Mouse (Mus musculus) cerebral cortex, adult 2 months (tissue): ENCODE measurements around the gene Epb41l3.

Source experiments
- WGBS: fragments of 180-500 bp; shearing (Covaris S2); methylation state at CpG from one replicate; pipeline ENCODE4 v1.1.7; 2018; 5-methylcytosine and 5-hydroxymethylcytosine counted together

The Epb41l3 gene

DNA sequence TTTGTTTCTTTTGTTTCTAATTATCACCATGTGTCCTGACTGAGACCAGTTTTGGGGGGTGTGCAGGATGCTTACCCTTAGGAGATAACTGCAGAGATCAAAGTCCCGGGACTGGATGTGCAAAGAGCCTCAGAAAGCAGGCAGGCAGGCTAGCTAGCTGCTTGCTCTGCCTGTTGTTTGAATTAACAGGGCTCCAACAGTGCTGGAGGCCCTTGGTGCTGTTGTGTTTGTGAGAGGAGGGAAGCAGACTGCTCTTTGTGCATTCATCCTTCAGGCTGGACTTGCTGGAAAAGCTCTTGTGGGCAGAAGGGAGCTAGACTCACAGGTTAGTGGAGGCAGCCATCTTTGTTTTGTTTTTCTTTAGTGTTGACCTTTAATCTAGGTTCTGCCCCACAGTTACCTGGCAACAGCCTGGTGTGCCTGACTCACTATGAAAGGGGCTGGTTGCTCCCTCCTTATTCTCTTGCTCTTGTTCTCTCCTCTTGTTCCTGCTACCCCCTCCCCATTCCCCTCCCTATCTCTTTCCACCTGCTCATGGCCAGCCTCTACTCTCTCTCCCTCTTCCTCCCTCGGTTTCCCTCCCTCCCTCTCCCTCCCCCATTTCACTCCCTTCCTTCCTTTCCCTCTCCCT, 117.5 kb downstream of the Epb41l3 start:
- 32% methylated on average over 2 of the region's 2 CpGs for WGBS

DNA sequence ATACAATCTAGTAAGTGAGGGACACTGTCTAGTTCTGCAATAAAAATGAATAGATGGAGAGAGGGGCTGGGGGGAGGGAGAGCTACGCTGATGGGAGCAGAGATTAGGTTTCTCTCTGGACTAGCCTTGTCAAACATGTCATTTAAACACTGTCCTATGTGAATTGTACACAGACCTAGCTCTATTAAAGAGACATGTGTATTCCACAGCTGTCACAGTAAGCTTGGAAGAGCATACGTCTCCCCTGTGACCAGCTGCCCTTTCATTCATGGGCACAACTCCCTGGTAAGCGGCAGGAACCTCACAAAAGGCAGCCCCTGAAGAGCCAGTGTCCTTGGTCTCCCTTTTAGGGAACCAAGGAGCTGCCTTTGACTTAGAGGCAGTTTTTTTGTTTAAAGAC, 119.1 kb downstream of the Epb41l3 start:
- 74% methylated on average over 3 of the region's 3 CpGs for WGBS

DNA sequence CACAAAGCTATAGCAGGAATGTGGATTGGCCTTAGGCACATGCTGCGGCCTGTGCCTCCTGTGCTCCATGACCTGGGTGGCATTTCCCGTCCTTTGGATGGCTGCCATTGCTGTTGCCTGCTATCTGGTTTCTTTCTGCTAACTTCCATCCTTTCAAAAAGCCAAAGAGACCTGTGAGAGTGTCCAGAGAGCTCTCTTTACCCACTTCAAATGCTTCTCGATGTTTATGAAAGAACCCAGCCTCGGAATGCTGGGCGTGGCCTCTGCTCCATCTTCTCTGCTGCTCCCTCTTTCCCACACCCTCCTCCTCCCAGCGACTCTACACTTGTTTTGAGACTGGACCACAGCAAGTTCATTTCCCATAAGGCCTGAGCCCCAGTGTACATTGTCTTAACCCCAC, 120.3 kb downstream of the Epb41l3 start:
- 87% methylated on average over 6 of the region's 6 CpGs for WGBS

DNA sequence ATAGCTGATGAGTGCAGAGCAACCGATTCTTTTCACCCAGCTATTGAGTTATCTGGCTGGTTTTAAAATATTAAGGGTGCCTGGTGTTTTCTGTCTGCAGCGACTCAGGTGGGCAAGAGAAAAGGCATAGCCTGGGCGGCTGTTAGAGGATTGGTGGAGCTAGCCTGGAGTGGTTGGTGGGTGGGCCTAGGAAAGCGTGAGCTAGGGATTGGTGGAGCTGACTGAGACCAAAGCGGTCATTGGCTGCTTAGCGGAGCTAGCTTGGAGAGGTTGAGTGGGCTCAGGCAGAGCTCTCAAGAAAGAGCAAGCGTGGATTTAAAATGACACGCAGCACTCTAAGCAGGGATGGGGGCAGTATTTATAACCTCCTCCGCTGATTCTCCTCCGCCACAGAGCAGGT, 121.2 kb downstream of the Epb41l3 start:
- WGBS, result 77% methylated on average over 10 of the region's 10 CpGs

DNA sequence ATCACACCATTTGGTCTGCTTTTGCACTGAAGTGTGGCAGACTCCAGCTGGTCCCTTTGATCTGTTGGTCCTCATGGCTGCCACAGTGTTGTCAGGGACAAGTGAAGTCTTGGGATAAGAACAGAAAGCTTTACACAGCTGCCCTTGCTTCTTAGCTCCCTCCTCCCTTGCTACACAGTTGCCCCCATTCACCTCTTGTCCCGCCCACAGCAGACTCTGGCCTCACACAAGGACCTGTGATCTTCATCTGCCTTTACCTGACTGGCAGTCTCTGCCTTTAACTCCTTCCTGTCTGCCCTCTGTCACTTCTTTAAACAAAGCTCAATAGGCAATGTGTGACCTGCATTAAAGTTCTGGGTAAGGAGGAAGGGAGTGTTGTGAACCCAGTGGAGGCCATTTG, 123.3 kb downstream of the Epb41l3 start:
- WGBS, result 56% methylated on average over 1 of the region's 1 CpGs

DNA sequence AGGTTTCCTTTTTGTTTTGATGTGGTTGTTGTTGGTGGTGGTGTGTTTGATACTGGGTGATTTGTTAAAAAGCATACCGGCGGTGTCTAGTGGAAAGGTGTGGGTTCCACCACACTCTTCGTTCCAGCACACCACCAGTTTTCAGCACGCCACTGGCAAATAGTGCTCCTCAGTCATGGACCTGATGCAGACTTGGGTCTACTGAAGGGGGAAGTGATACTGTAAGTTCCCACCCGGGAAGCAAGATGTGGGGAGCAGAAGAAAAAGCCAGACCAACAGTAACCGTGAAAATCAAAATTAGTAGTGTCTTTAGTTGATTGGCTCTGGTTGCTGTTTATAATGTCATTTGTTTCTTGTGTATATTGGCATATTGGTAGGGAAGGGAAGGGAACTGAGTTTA, 124.3 kb downstream of the Epb41l3 start:
- WGBS, result 75% methylated on average over 6 of the region's 6 CpGs

DNA sequence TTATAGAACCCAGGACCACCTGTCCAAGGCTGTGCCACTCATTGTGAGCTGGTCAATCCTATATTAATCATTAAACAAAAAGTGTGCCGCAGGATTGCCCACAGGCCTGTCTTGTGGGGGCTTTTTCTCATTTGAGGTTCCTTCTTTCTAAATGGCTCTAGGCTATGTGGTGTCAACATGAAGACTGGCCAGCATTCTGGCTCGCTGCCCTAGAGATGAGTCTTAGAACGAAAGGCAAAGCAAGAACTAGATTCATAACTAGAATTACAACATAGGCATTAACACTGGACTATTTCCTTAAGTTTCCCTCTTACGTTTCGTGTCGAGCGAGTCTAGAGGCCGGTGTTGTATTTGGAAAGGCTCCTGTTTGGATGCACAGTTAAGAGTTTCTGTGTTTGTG, 125.5 kb downstream of the Epb41l3 start:
- WGBS, result 91% methylated on average over 8 of the region's 8 CpGs

DNA sequence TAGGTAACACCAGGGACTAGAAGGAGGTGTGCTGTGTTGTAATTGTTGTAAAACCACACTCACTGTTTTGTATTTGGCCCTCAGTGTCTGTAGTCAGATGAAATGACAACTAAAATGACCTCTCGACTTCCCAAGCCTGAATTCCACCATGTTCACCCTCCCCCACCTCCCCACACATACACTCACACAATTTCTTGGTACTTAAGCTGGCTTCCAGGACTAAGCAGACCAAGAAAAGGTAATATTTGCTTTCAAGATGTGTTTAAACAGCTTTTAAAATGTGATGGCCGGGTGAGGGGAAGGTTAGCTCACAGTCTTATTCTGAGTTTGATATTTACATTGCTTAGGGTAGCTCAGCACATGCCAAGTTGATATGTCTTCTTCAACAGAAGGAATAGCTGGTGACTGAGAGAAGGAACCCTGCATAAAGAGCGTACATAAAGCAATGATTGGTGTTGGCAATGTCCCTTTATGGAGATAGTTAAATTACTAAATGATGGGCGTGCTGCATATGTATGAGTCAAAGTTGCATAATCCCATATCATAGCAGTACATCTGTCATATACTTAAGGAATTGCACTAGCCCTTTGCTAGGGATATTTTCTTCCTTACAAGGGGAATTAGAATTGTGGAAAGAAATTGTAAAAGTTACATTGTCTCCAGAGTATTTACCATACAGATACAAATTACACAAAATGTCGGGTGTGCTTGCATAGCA, 130.0 kb downstream of the Epb41l3 start:
- 67% methylated on average over 5 of the region's 5 CpGs for WGBS

DNA sequence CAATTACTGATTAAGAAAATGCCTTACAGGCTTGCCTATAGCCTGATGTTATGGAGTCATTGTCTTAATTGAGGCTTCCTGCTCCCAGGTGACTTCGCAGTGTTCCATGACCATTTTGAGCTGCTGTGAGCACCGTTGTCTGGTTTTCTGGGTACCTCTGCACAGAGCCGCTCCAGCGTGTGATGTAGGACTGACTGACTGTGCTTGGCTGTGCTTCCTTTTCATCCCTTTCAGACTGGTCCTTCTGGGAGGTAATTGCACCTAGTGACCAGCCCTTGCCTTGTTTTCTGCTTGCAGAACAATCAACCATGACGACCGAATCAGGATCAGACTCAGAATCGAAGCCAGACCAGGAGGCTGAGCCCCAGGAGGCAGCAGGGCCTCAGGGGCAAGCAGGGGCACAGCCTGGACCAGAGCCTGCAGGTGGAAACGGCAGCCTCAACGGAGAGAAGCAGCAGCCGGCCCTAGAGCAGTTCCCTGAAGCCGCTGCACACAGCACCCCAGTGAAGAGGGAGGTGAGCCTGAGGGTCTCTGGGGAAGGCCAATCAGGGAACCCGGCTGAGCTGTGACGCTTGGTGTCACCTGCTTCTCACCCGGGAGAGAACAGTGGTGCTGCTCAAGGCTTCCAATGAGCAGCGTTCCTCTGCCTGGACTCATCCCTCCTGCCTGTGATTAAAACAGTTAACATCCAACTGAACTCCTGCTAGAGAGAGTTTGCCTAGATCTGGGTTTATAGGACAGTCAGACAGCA, 132.3 kb downstream of the Epb41l3 start:
- 47% methylated on average over 15 of the region's 15 CpGs for WGBS

DNA sequence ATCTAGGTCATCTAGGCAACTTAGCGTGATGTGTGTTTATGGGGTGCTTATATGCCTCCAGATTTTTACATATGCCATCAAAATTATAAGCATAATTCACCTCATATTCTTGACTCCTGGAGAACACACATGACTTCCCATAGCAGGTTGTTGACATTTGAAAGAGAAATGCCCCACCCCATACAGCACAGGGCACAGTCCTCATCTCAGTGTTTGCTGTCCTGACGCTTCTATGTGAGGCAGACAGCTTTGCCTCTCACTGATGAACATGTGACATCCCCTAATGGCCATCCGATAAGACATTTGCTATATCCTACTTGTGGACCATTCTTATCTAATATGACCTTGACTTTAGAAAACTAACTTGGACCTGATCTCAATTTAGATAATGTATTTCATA, 140.6 kb downstream of the Epb41l3 start:
- WGBS, result 95% methylated on average over 3 of the region's 3 CpGs

DNA sequence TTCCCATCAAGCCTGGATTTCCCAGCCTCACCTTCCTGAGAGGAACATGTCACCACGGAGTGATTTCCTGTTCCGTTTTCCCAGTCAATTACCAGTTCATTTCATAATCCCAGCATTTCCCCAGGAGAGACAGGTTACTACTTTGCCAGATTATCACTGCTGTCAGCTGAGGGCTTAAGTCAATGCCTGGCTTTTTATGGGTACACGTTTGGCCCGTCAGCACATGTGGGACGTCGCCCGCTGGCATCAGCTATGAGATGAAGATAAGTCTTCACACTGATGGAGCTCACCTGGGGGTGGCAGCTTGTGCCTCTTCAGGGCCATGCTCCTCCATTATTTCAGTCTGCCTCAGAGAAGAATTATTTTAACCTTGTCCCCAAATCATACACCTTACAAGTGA, 145.4 kb downstream of the Epb41l3 start:
- 87% methylated on average over 7 of the region's 7 CpGs for WGBS

DNA sequence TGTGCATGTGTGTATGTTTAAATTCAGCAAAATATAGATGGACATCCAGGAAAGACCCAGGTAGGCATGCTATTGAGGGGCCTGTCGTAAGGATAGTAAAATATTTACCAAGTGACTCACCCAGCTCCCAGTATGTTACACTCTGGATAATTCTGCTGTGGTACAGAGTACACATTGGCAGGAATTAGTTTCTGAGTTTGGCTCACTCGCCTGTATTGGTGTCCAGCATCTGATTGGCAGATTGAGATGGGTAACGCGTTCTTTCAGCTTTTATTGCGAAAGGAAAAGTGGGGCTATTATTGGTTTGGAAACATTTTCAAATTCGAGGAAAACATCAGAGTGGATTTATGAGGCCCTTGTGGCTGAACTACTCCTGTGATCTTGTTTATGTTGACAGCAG, 145.9 kb downstream of the Epb41l3 start:
- 70% methylated on average over 6 of the region's 6 CpGs for WGBS

DNA sequence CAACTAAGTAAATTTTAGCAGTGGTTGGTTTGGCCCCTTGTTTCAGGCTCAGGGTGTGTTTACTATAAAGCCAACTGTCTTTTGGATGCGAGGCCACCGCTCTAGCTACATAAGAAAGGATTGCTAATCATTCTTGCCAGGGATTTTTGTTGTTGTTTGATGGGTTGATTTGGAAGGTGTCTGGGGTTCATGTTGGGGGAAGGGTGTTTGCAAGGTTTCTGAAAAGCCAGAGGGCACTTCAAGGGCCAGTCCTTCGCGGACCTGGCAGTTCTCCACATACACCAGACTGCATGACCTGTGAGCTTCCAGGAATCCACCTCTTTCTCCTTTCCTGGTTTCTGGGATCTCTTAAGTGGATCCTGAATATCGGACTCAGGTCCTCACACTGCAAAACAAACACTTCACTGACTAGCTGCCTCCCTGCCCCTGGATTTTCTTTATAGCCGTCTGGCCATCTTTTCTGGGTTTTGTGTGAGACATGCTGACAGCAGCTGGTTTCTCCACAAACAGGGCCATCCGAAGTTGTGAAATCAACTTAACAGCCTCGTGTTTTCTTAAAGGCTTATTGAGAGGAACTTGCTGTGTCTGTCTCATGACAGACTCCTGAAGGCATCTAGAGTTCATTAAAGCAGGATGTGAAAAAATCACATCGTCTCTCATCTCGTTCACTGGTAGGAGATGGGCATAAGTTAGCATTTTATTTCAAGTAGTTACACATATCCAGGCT, 146.6 kb downstream of the Epb41l3 start:
- 48% methylated on average over 10 of the region's 10 CpGs for WGBS

DNA sequence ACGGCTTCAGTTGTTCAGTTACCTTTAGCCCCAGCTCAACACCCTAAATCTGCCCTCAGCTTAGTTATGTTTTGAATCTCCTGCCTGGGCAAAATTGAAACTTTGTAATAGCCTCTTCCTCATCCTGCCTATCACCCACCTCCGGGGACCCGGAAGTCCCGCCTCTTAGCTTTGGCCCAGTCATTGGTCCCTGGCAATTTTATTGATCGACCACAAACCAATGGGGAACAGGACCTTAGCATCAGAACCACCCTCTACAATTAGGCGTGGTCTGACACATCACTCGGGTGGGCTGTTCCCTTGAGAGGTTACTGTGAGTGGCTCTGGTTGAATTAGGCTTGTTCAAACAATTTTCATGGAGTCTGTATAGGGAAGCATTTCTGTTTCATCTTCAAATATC, 150.5 kb downstream of the Epb41l3 start:
- 92% methylated on average over 7 of the region's 7 CpGs for WGBS

DNA sequence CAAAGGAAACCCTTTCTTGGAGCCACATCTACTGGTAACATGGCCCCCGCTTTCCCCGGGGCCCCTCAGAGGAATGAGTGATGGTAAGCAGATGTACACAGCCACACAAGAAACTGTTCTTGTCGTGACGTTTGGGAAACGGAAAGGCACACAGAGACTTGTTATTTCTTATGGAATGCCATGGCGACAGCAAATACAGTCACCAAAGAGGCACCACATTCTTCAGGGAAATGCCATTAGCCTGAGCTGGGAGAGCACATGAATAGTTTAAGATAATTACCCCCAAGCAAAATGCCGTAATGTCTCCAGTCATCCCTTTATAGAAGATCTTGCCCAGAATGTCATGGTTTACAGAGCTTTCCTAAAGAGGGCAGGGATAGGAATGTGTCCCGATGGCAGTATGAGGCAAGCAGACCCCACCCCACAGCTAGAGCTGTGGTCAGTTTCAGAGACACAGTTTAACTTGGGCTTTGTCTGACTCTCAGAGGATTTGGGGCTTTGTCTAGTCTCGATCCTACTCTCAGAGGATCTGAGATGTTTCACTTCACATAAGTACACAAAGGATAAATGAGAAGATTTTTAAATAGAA, 152.0 kb downstream of the Epb41l3 start:
- WGBS, result 77% methylated on average over 9 of the region's 9 CpGs

DNA sequence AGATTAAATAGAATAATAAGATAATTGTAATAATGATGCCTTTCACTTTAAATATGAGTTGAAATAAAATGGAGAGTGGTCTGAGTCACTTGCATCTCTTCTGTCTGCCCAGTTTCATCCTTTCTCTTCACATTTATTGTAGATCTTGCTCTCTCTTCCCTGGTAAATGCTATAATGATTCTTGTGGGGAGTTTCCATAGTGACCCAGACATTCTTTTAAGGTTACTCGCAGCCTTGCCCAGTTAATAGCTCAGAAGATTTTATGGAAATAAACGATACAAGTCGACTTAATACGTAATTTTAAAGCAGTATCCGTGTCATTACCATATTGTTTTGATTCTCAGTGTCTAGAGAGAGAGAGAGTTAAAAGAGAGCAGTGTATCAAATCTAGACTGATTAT, 154.0 kb downstream of the Epb41l3 start:
- 62% methylated on average over 5 of the region's 5 CpGs for WGBS

DNA sequence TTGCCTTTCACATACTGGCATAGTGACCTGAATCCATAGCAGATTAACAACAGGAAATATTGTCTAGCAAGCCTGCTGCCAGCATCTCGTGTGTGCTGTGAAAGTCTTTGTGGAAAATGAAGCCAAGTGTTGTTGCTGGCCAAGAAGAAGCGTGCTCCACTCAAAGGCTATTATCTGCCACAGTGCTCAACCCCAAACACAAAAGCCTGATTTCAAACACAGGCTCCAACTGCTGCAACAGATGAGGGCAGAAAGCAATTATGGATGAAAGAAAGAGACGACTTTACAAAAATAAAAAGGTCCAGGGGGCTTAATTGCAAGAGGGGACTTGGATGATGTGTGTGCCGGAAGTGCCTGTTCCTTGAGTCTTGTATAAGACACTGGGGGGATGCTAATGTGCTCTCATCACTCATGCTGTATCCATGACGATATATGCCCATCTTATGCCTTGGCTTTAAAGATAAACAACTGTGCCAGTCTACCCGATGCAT, 154.7 kb downstream of the Epb41l3 start:
- 35% methylated on average over 6 of the region's 6 CpGs for WGBS

DNA sequence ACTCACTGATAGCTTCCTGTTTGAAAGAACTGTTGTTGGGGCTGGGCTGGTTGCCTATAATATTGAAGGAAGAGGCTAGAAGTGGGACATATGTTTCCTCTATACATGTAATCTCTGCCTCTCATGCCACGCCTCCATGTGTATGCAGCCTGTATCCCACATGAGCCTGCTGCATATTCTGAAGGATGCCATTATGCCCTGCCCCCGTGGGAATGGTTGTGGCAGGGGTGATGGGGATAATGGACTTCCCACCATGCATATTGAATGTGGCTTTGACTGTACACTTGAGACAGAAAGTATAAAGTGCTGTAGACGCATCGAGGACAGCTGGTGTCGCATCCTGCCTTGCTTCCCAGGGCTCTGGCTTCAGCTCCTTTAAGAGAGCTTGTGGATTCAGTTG, 155.9 kb downstream of the Epb41l3 start:
- WGBS, result 70% methylated on average over 5 of the region's 5 CpGs

DNA sequence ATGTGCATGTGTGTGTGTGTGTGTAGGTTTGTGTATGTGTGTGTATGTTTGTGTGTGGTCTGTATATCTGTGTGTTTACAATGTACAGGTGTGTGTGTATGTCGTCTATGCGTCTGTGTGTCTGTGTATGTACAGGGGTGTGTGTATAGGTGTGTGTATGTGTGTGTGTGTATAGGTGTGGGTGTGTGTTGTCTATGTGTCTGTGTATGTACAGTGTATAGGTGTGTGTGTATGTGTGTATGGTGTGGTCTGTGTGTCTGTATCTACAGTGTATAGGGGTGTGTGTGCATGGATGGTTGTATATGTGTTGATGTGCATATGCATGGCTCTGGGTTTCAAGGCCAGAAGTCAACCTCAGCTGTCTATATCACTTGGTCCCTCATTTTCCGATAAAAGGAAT, 161.7 kb downstream of the Epb41l3 start:
- 95% methylated on average over 3 of the region's 3 CpGs for WGBS

DNA sequence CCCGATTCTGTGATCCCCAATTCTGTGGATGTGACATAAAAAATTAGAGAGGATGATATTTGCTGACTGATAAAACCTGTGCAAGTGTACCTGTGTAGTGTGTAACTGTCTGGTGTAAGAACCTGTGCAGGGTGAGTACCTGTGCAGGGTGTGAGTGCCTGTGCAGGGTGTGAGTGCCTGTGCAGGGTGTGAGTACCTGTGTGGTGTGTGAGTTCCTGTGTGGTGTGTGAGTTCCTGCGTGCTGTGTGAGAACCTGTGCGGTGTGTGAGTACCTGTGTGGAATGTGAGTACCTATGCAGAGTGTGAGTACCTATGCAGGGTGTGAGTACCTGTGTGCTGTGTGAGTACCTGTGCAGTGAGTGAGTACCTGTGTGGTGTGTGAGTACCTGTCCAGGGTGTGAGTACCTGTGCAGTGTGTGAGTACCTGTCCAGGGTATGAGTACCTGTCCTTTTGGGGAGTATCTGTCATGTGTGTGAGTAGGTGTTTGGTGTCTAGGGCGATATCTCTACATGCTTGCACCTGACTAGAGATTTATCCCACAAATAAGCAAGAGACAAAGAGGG, 163.4 kb downstream of the Epb41l3 start:
- WGBS, result 93% methylated on average over 4 of the region's 4 CpGs

DNA sequence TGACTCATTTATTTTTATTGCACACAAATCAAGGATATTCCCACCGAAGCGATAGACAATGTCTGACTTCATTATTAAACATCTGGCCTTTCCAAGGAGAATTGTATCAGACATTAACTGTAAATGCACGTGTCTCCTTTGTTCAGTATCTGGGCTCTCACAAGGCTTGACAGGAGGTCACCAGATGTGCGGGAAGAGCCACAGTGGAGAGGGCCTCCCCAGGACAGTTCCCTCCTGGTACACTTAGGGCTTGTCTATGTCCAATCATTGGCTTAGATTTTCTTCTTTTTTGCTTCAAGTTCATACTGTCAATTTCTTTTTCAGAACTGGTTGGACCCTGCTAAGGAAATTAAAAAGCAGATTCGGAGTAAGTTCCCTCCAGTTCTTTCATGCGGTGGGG, 163.9 kb downstream of the Epb41l3 start:
- WGBS, result 85% methylated on average over 6 of the region's 6 CpGs
